In genomic region chr6:137980413-137980812, GRCm38 (mm10) we compare ENCODE assay signal across 16 mouse cellular contexts.
DNase-seq lines count a peak whose midpoint lies in the region; ATAC-seq lines count a peak whose summit lies in the region.
"Had no signal": no experiment of that assay in that cellular context is flagged by ENCODE, and none has a peak within 500 bp of the region (broad histone marks: within the 10 kb centered on the region; RNA-seq: fewer than 3 reads in every experiment).

No protein-coding gene starts in this region.

- no peaks in the 10 kb centered on the region for H3K9me3 ChIP-seq in heart, embryonic 11.5 days (replicated peaks; ENCODE audit: control insufficient read depth, low read length)
- no peaks in the 10 kb centered on the region for H3K9me3 ChIP-seq in midbrain, embryonic 16.5 days (replicated peaks; ENCODE audit: control insufficient read depth, low read length, poor library complexity, severe bottlenecking)
- no peaks in the 10 kb centered on the region for H3K9me3 ChIP-seq in midbrain, embryonic 11.5 days (ENCODE audit: control insufficient read depth, low read length)
- H3K9me3 ChIP-seq: embryonic facial prominence, embryonic 12.5 days; liver, embryonic 13.5 days had no signal

- no peak overlapping the region for H3K27ac ChIP-seq in heart, embryonic 11.5 days (ENCODE audit: low read depth, low read length)
- H3K27ac ChIP-seq in midbrain, embryonic 16.5 days (ENCODE audit: low read length), result no peak overlapping the region
- H3K27ac ChIP-seq in midbrain, embryonic 11.5 days (ENCODE audit: low read depth, low read length), result no peak overlapping the region
- H3K27ac ChIP-seq: embryonic facial prominence, embryonic 12.5 days; kidney, postnatal 0 days; liver, embryonic 13.5 days had no signal

- no peak overlapping the region for H3K4me2 ChIP-seq in heart, embryonic 11.5 days
- no peak overlapping the region for H3K4me2 ChIP-seq in midbrain, embryonic 16.5 days (ENCODE audit: low read length)
- no peak overlapping the region for H3K4me2 ChIP-seq in midbrain, embryonic 11.5 days
- H3K4me2 ChIP-seq: embryonic facial prominence, embryonic 12.5 days; liver, embryonic 13.5 days had no signal

- ATAC-seq in heart, embryonic 11.5 days (replicated peaks; ENCODE audit: insufficient number of reproducible peaks, low FRiP score, low TSS enrichment), result no peak
- ATAC-seq in midbrain, embryonic 16.5 days, result peak; percentile 40; the same call in 1 of the 2 replicates
- ATAC-seq in midbrain, embryonic 11.5 days (ENCODE audit: low FRiP score), result no peak; the same call in 1 of the 2 replicates
- ATAC-seq: activated CD4-positive, CD25-positive, alpha-beta regulatory T cell, adult 4 months had no signal

- H3K27me3 ChIP-seq in heart, embryonic 11.5 days (ENCODE audit: control insufficient read depth, insufficient read depth, low read length), result no peaks in the 10 kb centered on the region
- H3K27me3 ChIP-seq in midbrain, embryonic 16.5 days (ENCODE audit: control insufficient read depth, insufficient read depth, low read depth, low read length), result no peaks in the 10 kb centered on the region
- H3K27me3 ChIP-seq in midbrain, embryonic 11.5 days (ENCODE audit: control insufficient read depth, insufficient read depth, low read length), result no peaks in the 10 kb centered on the region
- H3K27me3 ChIP-seq: embryonic facial prominence, embryonic 12.5 days; liver, embryonic 13.5 days had no signal

- H3K36me3 ChIP-seq in heart, embryonic 11.5 days (ENCODE audit: control insufficient read depth, insufficient read depth, low read length), result no peaks in the 10 kb centered on the region
- no peaks in the 10 kb centered on the region for H3K36me3 ChIP-seq in midbrain, embryonic 16.5 days (ENCODE audit: control insufficient read depth, insufficient read depth, low read length)
- H3K36me3 ChIP-seq in midbrain, embryonic 11.5 days (ENCODE audit: control insufficient read depth, insufficient read depth, low read length), result no peaks in the 10 kb centered on the region
- H3K36me3 ChIP-seq: embryonic facial prominence, embryonic 12.5 days; liver, embryonic 13.5 days had no signal

- no peak overlapping the region for H3K9ac ChIP-seq in heart, embryonic 11.5 days (ENCODE audit: low read depth, low read length)
- H3K9ac ChIP-seq in midbrain, embryonic 16.5 days (ENCODE audit: low read depth, low read length), result no peak overlapping the region
- no peak overlapping the region for H3K9ac ChIP-seq in midbrain, embryonic 11.5 days (ENCODE audit: low read length)
- H3K9ac ChIP-seq: embryonic facial prominence, embryonic 12.5 days; liver, embryonic 13.5 days had no signal

- intact Hi-C loops in left cerebral cortex, postnatal 36 days (cut with DNase I), result loop anchor here (10.0 kb wide), 1 partner anchor 174 kb away; no protein-coding TSS in a partner anchor

- WGBS in heart, embryonic 11.5 days (ENCODE audit: insufficient replicate concordance), result 79% methylated on average over 8 of the region's 8 CpGs
- WGBS in midbrain, embryonic 16.5 days, result 64% methylated on average over 8 of the region's 8 CpGs
- WGBS in midbrain, embryonic 11.5 days, result 79% methylated on average over 8 of the region's 8 CpGs

- H3K4me3 ChIP-seq in heart, embryonic 11.5 days (ENCODE audit: low read depth, low read length), result no peak overlapping the region
- H3K4me3 ChIP-seq in midbrain, embryonic 16.5 days (ENCODE audit: low read depth, low read length), result no peak overlapping the region
- no peak overlapping the region for H3K4me3 ChIP-seq in midbrain, embryonic 11.5 days (ENCODE audit: low read depth, low read length)
- H3K4me3 ChIP-seq: embryonic facial prominence, embryonic 12.5 days; layer of hippocampus, adult 2 months; liver, embryonic 13.5 days had no signal

- no peaks in the 10 kb centered on the region for H3K4me1 ChIP-seq in heart, embryonic 11.5 days (ENCODE audit: control insufficient read depth, insufficient read depth, low read length)
- peaks cover 3% of the 10 kb centered on the region; the same call in 1 of the 2 replicates for H3K4me1 ChIP-seq in midbrain, embryonic 16.5 days (ENCODE audit: control insufficient read depth, insufficient read depth, low read length)
- H3K4me1 ChIP-seq in midbrain, embryonic 11.5 days (ENCODE audit: control insufficient read depth, insufficient read depth, low read length), result no peaks in the 10 kb centered on the region
- H3K4me1 ChIP-seq: liver, embryonic 13.5 days had no signal

- DNase-seq in heart, adult 11 months, result peak; percentile 64
- no peak for DNase-seq in midbrain, embryonic 11.5 days (ENCODE audit: low spot score, missing footprints)
- DNase-seq in lung, postnatal 10 days, result peak; percentile 6
- peak; percentile 35 for DNase-seq in retina, postnatal 1 day
- DNase-seq in Muller cell, postnatal 12 days (ENCODE audit: inconsistent ontology term), result no peak
- DNase-seq in left cerebral cortex, postnatal 36 days (ENCODE audit: low spot score in 2 of 2), result no peak
- DNase-seq: adrenal gland, postnatal 36 days; heart, postnatal 14 days; liver, embryonic 13.5 days; thymus, postnatal 4 days had no signal

Comparison
In these comparisons a context has a peak if more than half of its experiments do, and no peak if none do; other contexts are left out.
1. DNase-seq: peak in heart, adult 11 months (single experiment), lung, postnatal 10 days (single experiment) and retina, postnatal 1 day (single experiment); none in midbrain, embryonic 11.5 days (single experiment), Muller cell, postnatal 12 days (single experiment) and left cerebral cortex, postnatal 36 days (0 of 2).